Mouse (Mus musculus): ENCODE results near the gene Mcm9. TPM values are rescaled to one million over a fixed set of nuclear protein-coding genes. Genes with fewer than 3 reads are reported as not detected.

Gene Mcm9
- polyA plus RNA-seq, 1 experiment: 6.4 TPM

DNA sequence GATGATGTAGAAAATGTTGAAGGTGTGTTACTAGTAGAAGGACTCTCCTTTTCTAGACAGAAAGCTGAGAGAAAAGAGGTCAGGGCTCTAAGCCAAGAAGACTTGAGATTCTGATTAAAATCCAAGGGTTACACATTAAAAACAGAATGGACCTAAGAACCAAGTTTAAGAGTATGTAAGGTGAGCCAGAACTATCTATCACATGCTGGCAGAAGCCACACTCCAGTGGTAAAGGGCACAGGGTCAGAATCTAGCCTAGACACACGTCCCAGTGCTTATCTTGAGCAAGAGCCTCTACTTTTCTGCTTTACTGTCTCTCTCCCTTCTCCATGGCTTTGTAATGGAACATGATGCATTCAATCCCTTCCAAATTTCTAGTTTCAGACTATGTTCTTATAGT, 16.3 kb downstream of the Mcm9 start:
- Histone ChIP-seq H3K4me3 (ENCODE audit: insufficient read depth, low read length) (no peak overlapping the region), H3K4me1 (ENCODE audit: control insufficient read depth, insufficient read depth, low read length) (no peaks in the 10 kb centered on the region)
- TF ChIP-seq CTCF (IDR thresholded peaks at IDR 0.05; ENCODE audit: borderline replicate concordance, insufficient read depth, low read length): no peak
- no peak for TF ChIP-seq POLR2A (IDR thresholded peaks at IDR 0.05; ENCODE audit: low read depth, low read length)

GRCm38 (mm10) chr10:53612172-53612571, 18.1 kb downstream of the Mcm9 start:
- Histone ChIP-seq H3K4me1 (ENCODE audit: control insufficient read depth, insufficient read depth, low read length) (no peaks in the 10 kb centered on the region), H3K27ac (ENCODE audit: insufficient read depth, low read length) (no peak overlapping the region)
- TF ChIP-seq CTCF (IDR thresholded peaks at IDR 0.05; ENCODE audit: borderline replicate concordance, insufficient read depth, low read length) (no peak), POLR2A (IDR thresholded peaks at IDR 0.05; ENCODE audit: low read depth, low read length) (no peak)

More for the DNA sequence above, 16.3 kb downstream of the Mcm9 start:
- H3K27ac ChIP-seq (ENCODE audit: insufficient read depth, low read length): no peak overlapping the region

DNA sequence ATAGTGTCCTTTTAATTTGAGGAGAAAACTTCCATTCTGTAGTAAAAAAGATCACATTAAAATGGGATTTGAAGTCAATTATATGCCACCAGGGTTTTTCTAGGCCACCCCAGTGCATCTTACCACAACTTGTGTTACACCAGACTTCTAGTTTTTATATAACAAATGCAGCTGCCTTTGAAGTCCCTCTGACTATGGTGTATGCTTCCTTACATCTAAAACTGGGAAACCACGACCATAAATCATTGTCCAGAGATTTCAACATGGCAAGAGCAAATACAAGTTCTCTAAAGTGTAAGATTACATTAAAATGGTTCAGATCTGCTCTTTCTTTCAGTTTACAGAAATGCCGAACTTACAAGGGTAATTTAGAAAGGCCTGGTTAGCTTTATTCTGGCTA, 22.0 kb downstream of the Mcm9 start:
- Histone ChIP-seq H3K4me1 (ENCODE audit: control insufficient read depth, insufficient read depth, low read length) (no peaks in the 10 kb centered on the region), H3K27ac (ENCODE audit: insufficient read depth, low read length) (no peak overlapping the region), H3K4me3 (ENCODE audit: insufficient read depth, low read length) (no peak overlapping the region)
- TF ChIP-seq CTCF (IDR thresholded peaks at IDR 0.05; ENCODE audit: borderline replicate concordance, insufficient read depth, low read length) (no peak), POLR2A (IDR thresholded peaks at IDR 0.05; ENCODE audit: low read depth, low read length) (no peak)

More at GRCm38 (mm10) chr10:53612172-53612571, 18.1 kb downstream of the Mcm9 start:
- H3K4me3 ChIP-seq (ENCODE audit: insufficient read depth, low read length): no peak overlapping the region

DNA sequence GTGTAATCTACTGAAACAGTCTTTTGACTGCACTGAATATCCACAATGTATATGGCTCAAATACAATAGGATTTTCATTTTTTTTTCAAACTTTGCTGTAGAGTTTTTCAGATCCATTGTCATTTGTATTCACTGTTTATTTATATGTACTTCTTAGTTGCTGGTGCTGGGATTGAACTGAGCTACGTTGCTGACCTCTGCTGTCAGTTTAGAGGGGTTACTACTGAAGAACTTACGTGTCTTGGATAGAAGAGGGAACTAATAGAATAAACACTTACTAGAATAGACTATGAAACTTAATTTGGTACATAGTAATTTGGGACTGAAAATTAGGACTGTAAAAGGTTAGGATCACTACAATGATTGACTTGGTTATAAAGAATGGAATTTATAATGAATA, 24.9 kb downstream of the Mcm9 start:
- no peaks in the 10 kb centered on the region for H3K4me1 ChIP-seq (ENCODE audit: control insufficient read depth, insufficient read depth, low read length)
- H3K27ac ChIP-seq (ENCODE audit: insufficient read depth, low read length): no peak overlapping the region
- H3K4me3 ChIP-seq (ENCODE audit: insufficient read depth, low read length): no peak overlapping the region
- TF ChIP-seq POLR2A (IDR thresholded peaks at IDR 0.05; ENCODE audit: low read depth, low read length): no peak
- TF ChIP-seq CTCF (IDR thresholded peaks at IDR 0.05; ENCODE audit: borderline replicate concordance, insufficient read depth, low read length): no peak

DNA sequence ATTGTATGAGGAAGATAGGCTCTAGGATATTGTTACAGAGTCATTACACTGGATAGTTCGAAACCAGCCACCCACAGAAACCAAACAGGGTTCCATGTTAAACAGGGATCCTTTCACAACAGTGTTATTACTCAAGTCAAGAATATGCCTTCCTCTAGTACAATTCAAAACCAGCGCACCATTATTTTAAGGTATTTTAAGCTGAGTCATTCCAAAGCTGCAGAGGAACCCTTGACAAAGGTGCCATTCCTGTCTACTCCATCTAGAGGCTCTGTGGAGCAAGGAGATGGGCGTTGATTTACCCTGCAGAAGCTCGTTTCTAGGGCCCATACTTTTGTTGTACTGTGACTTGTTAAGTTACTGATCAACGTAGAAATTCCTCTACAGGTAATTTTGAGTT, 31.4 kb downstream of the Mcm9 start:
- TF ChIP-seq POLR2A (IDR thresholded peaks at IDR 0.05; ENCODE audit: low read depth, low read length) (no peak), CTCF (IDR thresholded peaks at IDR 0.05; ENCODE audit: borderline replicate concordance, insufficient read depth, low read length) (no peak)
- H3K4me1 ChIP-seq (ENCODE audit: control insufficient read depth, insufficient read depth, low read length): peaks cover 5% of the 10 kb centered on the region; the same call in 1 of the 2 replicates
- H3K27ac ChIP-seq (ENCODE audit: insufficient read depth, low read length): no peak overlapping the region
- peak overlapping the region; percentile 19; the same call in 1 of the 2 replicates for H3K4me3 ChIP-seq (ENCODE audit: insufficient read depth, low read length)

- TF ChIP-seq CTCF (IDR thresholded peaks at IDR 0.05; ENCODE audit: borderline replicate concordance, insufficient read depth, low read length) (no peak), POLR2A (IDR thresholded peaks at IDR 0.05; ENCODE audit: low read depth, low read length) (no peak)
- peak overlapping the region; percentile 98 for H3K4me3 ChIP-seq (ENCODE audit: insufficient read depth, low read length)
- H3K27ac ChIP-seq (ENCODE audit: insufficient read depth, low read length): peak overlapping the region; percentile 66
- peaks cover 5% of the 10 kb centered on the region; the same call in 1 of the 2 replicates for H3K4me1 ChIP-seq (ENCODE audit: control insufficient read depth, insufficient read depth, low read length)
Observed at GRCm38 (mm10) chr10:53597121-53597881, 32.9 kb downstream of the Mcm9 start.

DNA sequence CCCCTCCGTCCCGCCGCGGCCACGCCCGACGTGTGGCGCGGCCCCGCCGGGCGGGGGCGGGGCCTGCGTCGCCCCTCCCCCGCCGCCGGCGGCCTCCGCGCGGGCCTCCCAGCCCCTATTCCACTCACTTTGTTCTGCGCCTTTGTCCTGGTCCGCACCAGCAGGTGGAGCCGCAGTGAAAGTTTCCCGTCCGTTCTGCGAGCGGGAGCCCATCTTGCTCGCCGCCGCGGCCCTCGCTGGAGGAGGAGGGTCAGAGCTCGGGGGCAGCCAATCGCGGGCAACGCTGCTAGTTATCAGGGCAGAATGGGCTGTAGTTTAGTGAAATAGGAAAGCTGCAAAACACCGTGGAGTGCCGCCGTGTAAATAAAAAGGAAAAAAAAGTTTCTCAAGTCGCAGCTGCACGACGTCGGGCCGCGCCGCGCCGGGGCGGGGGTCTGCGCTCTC, 33.5 kb downstream of the Mcm9 start, which contains the start of gene Asf1a:
Asf1a (plus strand) TSS at position 81 of the 444 bp plus-strand sequence.
- peak; percentile 72 for TF ChIP-seq CTCF (IDR thresholded peaks at IDR 0.05; ENCODE audit: borderline replicate concordance, insufficient read depth, low read length)
- peak; percentile 78 for TF ChIP-seq POLR2A (IDR thresholded peaks at IDR 0.05; ENCODE audit: low read depth, low read length)
- peak within 1 kb of the TSS; percentile 98 for H3K4me3 ChIP-seq (ENCODE audit: insufficient read depth, low read length)
- peak within 1 kb of the TSS; percentile 97 for H3K27ac ChIP-seq (ENCODE audit: insufficient read depth, low read length)
- peaks cover 5% of the 10 kb centered on the region; the same call in 1 of the 2 replicates for H3K4me1 ChIP-seq (ENCODE audit: control insufficient read depth, insufficient read depth, low read length)

GRCm38 (mm10) chr10:53595744-53596676, 34.2 kb downstream of the Mcm9 start:
- Histone ChIP-seq H3K4me1 (ENCODE audit: control insufficient read depth, insufficient read depth, low read length) (peaks cover 5% of the 10 kb centered on the region; the same call in 1 of the 2 replicates), H3K27ac (ENCODE audit: insufficient read depth, low read length) (peak overlapping the region; percentile 97), H3K4me3 (ENCODE audit: insufficient read depth, low read length) (peak overlapping the region; percentile 70)
- TF ChIP-seq POLR2A (IDR thresholded peaks at IDR 0.05; ENCODE audit: low read depth, low read length) (peak; percentile 71), CTCF (IDR thresholded peaks at IDR 0.05; ENCODE audit: borderline replicate concordance, insufficient read depth, low read length) (no peak)

DNA sequence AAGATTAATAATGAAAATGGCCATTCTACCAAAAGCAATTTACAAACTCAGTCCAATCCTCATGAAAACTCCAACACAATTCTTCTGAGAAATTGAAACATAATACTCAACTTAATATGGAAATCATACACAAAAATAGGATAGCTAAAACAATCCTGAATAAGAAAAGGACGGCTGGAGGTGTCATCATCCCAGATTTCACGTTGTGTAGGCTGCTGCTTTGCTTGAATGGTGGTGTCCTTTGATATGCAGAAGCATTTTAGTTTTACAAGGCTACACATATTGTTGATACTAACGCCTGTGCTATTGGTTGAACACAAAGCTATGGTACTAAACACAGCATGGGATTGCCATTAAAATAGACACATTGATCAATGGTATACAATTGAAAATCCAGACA, 44.5 kb downstream of the Mcm9 start:
- H3K4me1 ChIP-seq (ENCODE audit: control insufficient read depth, insufficient read depth, low read length): no peaks in the 10 kb centered on the region
- no peak overlapping the region for H3K27ac ChIP-seq (ENCODE audit: insufficient read depth, low read length)
- TF ChIP-seq CTCF (IDR thresholded peaks at IDR 0.05; ENCODE audit: borderline replicate concordance, insufficient read depth, low read length): no peak
- TF ChIP-seq POLR2A (IDR thresholded peaks at IDR 0.05; ENCODE audit: low read depth, low read length): no peak
- H3K4me3 ChIP-seq (ENCODE audit: insufficient read depth, low read length): no peak overlapping the region
